Mouse (Mus musculus): ENCODE measurements around the gene Gm20449.
"Not testable (repeated sequence)": the region's sequence is repeated elsewhere in the genome, so short reads cannot be mapped to it uniquely, and the experiment has no call there.

Gm20449 gene

GRCm38 (mm10) chr7:41499389-41500049, at the start of gene Gm20449, which contains the start of gene AW146154:
Gene Gm20449, minus strand, starts transcription at chr7:41499417.
Gene AW146154, minus strand, starts transcription at chr7:41499890.
- DNase-seq (ENCODE audit: low spot score), result peak; percentile 96

GRCm38 (mm10) chr7:41512672-41513071, 13.5 kb upstream of the Gm20449 start:
- no peak for DNase-seq (ENCODE audit: low spot score)

- no peak for DNase-seq (ENCODE audit: low spot score)
Measured at GRCm38 (mm10) chr7:41512207-41512606, 13.0 kb upstream of the Gm20449 start.

- no peak for DNase-seq (ENCODE audit: low spot score)
Measured at GRCm38 (mm10) chr7:41502402-41502801, 3.2 kb upstream of the Gm20449 start.

- peak; percentile 14 for DNase-seq (ENCODE audit: low spot score)
Measured at GRCm38 (mm10) chr7:41500151-41500934, 1.1 kb upstream of the Gm20449 start.

- DNase-seq (ENCODE audit: low spot score), result not testable (repeated sequence)
Measured at GRCm38 (mm10) chr7:41499018-41499388, 214 bp downstream of the Gm20449 start.

GRCm38 (mm10) chr7:41498464-41498863, 753 bp downstream of the Gm20449 start:
- not testable (repeated sequence) for DNase-seq (ENCODE audit: low spot score)

- no peak for DNase-seq (ENCODE audit: low spot score)
Measured at GRCm38 (mm10) chr7:41497871-41498270, 1.3 kb downstream of the Gm20449 start.

GRCm38 (mm10) chr7:41451864-41452263, 47.4 kb downstream of the Gm20449 start:
- no peak for DNase-seq (ENCODE audit: low spot score)

- DNase-seq (ENCODE audit: low spot score), result not testable (repeated sequence)
Measured at GRCm38 (mm10) chr7:41448596-41448995, 50.6 kb downstream of the Gm20449 start, which contains the start of gene Vmn2r57. Gene Vmn2r57, minus strand, starts transcription at chr7:41448696.

- DNase-seq (ENCODE audit: low spot score), result no peak
Measured at GRCm38 (mm10) chr7:41394130-41394529, 105.1 kb downstream of the Gm20449 start.

- peak; percentile 42 for DNase-seq (ENCODE audit: low spot score)
Measured at GRCm38 (mm10) chr7:41393048-41393971, 105.9 kb downstream of the Gm20449 start, which contains the start of gene AI987944. Gene AI987944, minus strand, starts transcription at chr7:41393379.
